Mouse (Mus musculus) common myeloid progenitor, adult 5-6 weeks (primary cell): ENCODE measurements around the gene Vsig2. TPM values are rescaled to one million over a fixed set of nuclear protein-coding genes. Genes with fewer than 3 reads are reported as not detected.

Experiments used
- ATAC-seq: replicated peaks from 2 replicates; pipeline ENCODE4 v1.8.0; 2016; ENCODE audit warnings: low read depth, mild to moderate bottlenecking, moderate TSS enrichment, inconsistent platforms; ENCODE audit not compliant: poor library complexity, severe bottlenecking
- total RNA-seq: library from RNA; stranded (forward); fragments of 200-1000, 187-1606 nt; gene quantifications from 2 replicates; pipeline ENCODE4 v1.2.3, GENCODE M21; 2017

Gene Vsig2
- total RNA-seq, 1 experiment from 2014 or later: 0.50 TPM

- ATAC-seq: no peak
Measured at GRCm38 (mm10) chr9:37556366-37556765, 17.3 kb downstream of the Vsig2 start.

DNA sequence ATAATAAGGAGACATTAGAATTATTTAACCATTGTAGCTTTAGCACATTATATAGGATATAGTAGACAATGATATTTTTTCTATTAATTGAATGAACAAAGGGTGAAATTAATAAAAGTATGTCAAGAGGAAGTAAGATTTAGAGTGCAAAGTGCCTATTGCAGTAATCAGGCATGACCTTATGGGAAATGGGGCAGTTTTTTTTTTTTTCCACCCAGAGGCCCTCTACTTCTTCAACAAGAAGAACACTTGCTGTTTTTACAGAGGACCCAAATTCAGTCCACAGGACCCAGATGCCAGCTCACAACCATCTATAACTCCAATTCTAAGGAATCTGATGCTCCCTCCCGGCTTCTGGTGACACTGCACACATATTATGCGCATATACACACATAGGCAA lies 21.6 kb downstream of the Vsig2 start:
- 0 out of 2 replicates have a peak, but pooled peaks have one; percentile 37 for ATAC-seq

GRCm38 (mm10) chr9:37563805-37564204 lies 24.8 kb downstream of the Vsig2 start:
- ATAC-seq: no peak

DNA sequence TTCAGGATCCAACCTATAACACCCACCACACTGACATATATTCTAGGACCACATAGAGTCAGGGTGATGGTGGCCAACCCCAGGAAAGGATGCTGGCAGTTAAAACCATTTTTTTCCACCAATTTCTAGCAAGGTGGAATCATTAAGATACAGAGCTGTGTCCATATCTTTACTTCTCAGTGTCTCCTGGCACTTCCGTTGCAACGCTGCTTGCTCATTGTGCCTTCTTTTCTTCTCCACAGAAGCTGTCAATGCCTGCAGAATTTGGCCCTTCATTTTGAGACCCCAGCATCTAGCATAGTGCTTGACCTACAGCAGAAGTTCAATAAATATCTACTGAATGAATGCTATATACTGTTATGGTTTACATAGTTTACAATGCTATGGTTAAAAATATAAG lies 28.0 kb downstream of the Vsig2 start:
- peak; percentile 45 for ATAC-seq

- no peak for ATAC-seq
Measured at GRCm38 (mm10) chr9:37567454-37567853, 28.4 kb downstream of the Vsig2 start.

- peak; percentile 57 for ATAC-seq
Measured at GRCm38 (mm10) chr9:37567892-37568604, 29.0 kb downstream of the Vsig2 start.

DNA sequence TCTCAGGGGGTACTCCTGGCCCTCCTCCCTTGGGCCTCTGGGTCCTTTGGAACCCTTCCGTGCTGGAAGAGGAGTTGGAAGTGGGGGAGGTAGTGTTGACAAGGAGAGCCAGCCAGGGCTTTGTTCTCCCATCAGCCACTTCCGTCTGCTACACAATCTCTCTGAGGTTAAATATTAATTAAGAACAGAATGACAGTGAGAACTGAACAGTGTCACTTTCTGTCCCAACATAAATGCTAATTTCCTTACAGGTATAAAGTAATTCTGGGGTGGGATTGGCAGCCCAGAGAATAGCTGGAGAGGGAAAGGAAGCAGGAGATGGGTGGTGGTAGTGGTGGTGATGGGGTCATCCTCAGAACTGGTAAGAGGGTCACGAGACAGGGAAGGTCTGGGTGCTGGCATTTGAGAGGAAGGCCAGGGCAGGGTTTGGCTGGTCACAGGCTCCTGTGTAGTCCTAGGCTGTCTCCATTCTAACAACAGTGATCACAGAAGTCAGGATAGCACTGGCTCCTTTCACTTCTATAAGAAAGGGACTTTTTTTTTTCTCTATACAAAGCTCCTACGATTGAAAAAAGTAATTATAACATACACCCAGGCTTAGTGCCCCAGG lies 29.7 kb downstream of the Vsig2 start:
- ATAC-seq: no peak

- no peak for ATAC-seq
Measured at GRCm38 (mm10) chr9:37569231-37569835, 30.3 kb downstream of the Vsig2 start.

DNA sequence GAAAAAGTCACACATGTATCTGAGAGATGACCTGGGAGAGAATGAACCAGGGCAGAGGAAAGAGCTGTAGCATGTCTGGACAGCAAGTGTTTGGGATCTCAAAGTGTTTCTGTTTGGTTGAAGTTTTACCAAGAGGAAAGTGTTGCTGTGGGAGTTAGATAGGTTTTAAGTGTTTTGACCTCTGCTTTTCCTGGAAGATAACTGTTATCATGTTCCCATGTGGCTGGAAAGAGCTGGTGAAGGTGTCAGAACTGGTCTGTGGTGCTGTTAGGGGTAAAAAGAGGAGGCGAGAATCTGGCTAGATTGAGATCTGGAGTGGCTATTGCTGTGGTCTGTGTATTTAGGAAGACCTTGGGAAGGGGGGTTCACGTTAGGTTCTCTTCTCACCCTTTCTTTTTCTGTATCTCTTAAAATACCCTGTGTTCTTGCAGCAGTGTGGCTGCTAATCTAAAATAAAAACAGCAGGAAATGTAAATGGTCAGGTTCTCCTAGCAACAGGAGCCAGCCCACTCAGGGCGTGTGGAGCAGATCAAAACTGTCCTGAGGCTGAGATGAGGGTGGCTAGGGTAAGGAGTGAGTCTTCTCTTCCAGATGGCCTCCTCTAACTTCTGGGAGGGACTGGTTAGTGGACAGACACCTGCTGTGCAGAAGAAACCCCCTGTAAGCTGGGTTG lies 33.3 kb downstream of the Vsig2 start:
- ATAC-seq: peak; percentile 12

DNA sequence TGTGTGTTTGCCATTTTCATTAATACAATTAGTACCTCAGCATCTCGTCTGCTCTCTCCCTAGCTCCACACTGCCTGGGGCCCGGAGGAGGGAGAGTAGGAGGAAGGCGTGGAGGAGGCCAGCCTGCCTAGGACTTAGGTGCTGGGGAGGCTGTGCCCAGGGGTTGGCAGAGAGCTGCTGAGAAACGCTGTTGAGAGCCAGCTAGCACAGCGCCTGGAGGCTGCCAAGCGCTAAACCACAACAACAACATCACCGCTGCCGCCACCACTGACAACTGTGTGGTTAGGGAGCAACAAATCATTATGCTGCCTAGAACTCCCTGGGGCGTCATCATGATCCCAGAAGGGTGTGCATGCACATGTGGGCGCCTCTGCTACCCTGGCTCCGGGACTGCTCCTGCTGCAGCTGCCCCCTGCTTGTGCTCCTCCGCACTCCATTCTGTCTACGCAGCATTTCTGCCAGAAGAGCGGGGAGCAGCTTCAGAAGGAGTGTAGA lies 37.4 kb downstream of the Vsig2 start:
- peak; percentile 88 for ATAC-seq

DNA sequence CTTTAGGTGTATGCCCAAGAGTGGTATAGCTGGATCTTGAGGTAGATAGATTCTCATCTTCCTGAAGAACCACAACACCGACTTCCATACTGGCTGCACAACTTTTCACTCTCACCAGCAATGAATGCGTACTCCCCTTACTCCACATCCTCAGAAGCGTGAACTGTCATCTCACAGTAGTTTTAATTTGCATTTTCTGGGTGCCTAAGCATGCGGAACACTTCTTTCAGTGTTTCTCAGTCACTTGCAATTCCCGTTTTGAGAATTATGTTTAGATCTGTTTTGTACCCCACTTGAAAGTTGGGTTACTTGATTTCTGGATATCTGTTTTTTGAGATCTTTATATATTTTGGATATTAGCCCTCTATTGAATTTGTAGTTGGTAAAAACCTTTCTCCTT lies 44.5 kb downstream of the Vsig2 start:
- ATAC-seq: no peak

- ATAC-seq: no peak
Measured at GRCm38 (mm10) chr9:37586718-37587117, 47.7 kb downstream of the Vsig2 start.

DNA sequence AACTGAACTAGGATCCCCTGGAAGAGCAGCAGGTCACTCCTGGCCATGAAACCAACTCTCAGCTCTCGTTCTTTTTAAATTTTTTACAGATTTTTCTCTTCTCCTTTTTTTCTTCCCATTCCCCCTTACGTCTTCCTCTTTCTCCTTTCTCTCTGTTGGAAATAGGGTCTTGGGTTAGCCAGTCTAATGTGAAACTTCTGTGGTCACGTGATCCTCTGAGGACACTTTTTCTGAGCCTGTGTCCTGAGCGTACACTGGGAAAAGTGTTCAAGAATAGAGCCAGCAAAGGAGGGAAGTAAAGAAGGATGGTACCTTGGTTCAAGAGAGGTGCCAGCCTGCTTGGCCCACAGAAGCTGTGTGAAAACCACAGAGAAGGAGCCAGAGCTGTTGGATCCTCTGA lies 51.3 kb downstream of the Vsig2 start:
- peak; percentile 43; the same call in 1 of the 2 replicates for ATAC-seq

GRCm38 (mm10) chr9:37592025-37592424 lies 53.0 kb downstream of the Vsig2 start:
- ATAC-seq: peak; percentile 26

DNA sequence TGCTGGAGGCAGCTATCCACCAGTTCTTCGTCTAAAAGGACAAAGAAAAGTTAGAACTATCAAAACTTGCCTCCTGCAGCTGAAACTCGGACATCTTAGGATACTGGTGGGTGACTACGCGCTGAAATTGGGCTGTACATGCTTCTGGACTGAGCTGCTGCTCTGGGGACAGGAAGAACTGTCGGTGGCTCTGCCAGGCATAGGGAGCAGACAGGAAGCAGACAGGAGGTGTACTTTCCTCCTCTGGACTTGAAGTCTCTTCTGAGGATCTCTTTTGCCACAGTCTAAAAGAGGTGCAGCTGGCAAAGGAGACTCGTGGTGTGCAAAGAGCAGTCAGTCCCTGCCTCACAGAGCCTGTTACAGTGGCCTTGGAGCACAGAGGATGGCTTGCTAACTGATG lies 53.6 kb downstream of the Vsig2 start:
- peak; percentile 41 for ATAC-seq

DNA sequence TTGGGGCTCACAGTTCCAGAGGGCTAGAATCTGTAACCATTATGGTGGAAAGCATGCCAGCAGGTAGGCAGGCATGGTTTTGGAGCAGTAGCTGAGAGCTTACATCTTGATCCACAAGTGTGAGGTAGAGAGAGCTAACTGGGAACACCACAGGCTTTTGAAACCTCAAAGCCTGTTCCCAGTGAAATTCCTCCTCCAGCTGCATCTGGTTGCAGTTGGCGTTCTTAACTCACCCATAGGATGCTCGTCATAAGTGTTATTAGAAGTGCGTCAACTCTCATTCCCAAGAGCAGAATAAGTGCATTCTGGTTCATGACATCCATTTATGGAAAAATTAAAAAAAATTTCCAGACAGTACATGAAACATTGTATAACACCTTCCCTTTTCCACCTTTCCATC lies 54.6 kb downstream of the Vsig2 start:
- ATAC-seq: no peak

Other genes with a start within 250 kb of the Vsig2 start
- 18.6 and 24.2 TPM in 2 replicates for gene Ccdc15, start 190.8 kb upstream of the Vsig2 start, total RNA-seq
- gene Hepacam, start 171.9 kb upstream of the Vsig2 start, total RNA-seq: not detected in 2 replicates
- gene Robo4, start 137.4 kb upstream of the Vsig2 start, total RNA-seq: 1.3 and 1.4 TPM in 2 replicates
- 3.8 and 4.1 TPM in 2 replicates for gene Robo3, start 106.0 kb upstream of the Vsig2 start, total RNA-seq
- gene Msantd2, start 49.9 kb upstream of the Vsig2 start, total RNA-seq: 37.0 and 38.1 TPM in 2 replicates
- gene Esam, start 11.2 kb upstream of the Vsig2 start, total RNA-seq: 2.5 and 2.9 TPM in 2 replicates
- 17.1 and 36.8 TPM in 2 replicates for gene Nrgn, start 13.6 kb downstream of the Vsig2 start, total RNA-seq
- gene Siae, start 16.4 kb downstream of the Vsig2 start, total RNA-seq: 11.8 and 12.2 TPM in 2 replicates
- 5.9 and 15.3 TPM in 2 replicates for gene Spa17, start 74.5 kb downstream of the Vsig2 start, total RNA-seq
- 48.8 and 69.2 TPM in 2 replicates for gene Tbrg1, start 118.1 kb downstream of the Vsig2 start, total RNA-seq
- gene Panx3, start 130.0 kb downstream of the Vsig2 start, total RNA-seq: not detected in 2 replicates
- gene Olfr160, start 177.0 kb downstream of the Vsig2 start, total RNA-seq: not detected in 2 replicates
- gene Olfr874, start 205.9 kb downstream of the Vsig2 start, total RNA-seq: not detected in 2 replicates
- gene Olfr875, start 232.6 kb downstream of the Vsig2 start, total RNA-seq: not detected in 2 replicates